Mouse (Mus musculus): ENCODE measurements around the gene Tmem50b. TPM values are rescaled to one million over a fixed set of nuclear protein-coding genes. Genes with fewer than 3 reads are reported as not detected.
A peak's percentile ranks its signal among the peaks of the same experiment; 100 is the strongest.

Tmem50b gene
- polyA plus RNA-seq, 1 experiment from 2014 or later, result 60.5 TPM

DNA sequence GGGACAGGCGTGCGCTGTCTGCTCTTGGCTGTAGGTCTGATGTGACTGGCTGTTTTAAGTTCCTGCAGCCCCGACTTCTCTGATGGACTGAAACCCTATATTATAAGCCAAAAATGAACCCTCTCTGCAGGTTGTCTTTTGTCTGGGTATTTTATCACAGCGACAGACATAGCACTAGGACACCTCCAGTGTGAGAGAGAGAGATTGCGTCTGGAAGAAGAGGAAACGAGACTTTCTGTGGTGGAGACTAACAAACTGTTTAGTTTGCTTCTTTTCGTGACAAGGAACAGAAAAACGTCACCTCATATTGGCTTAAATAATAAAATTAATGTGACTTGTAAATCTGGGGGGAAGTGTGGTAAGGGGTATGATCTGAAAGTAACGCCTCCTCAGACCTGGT is 4.1 kb upstream of the Tmem50b start:
- Histone ChIP-seq H3K36me3 (ENCODE audit: control insufficient read depth, insufficient read depth, low read length) (no peaks in the 10 kb centered on the region), H3K9ac (ENCODE audit: low read depth, low read length) (no peak overlapping the region), H3K4me3 (ENCODE audit: low read depth, low read length) (no peak overlapping the region), H3K27ac (ENCODE audit: low read depth, low read length) (no peak overlapping the region), H3K4me1 (ENCODE audit: control insufficient read depth, insufficient read depth, low read length) (peaks cover 2% of the 10 kb centered on the region; the same call in 1 of the 2 replicates), H3K27me3 (ENCODE audit: control insufficient read depth, insufficient read depth, low read length) (peaks cover 3% of the 10 kb centered on the region; the same call in 1 of the 2 replicates), H3K9me3 (replicated peaks; ENCODE audit: control insufficient read depth, low read length) (no peaks in the 10 kb centered on the region), H3K4me2 (no peak overlapping the region)
- WGBS (ENCODE audit: insufficient replicate concordance), result 70% methylated on average over 9 of the region's 9 CpGs
- no peak for ATAC-seq (replicated peaks; ENCODE audit: insufficient number of reproducible peaks, low FRiP score, low TSS enrichment)

- H3K9me3 ChIP-seq (replicated peaks; ENCODE audit: control insufficient read depth, low read length), result no peaks in the 10 kb centered on the region
- no peak overlapping the region for H3K27ac ChIP-seq (ENCODE audit: low read depth, low read length)
- peaks cover 3% of the 10 kb centered on the region; the same call in 1 of the 2 replicates for H3K27me3 ChIP-seq (ENCODE audit: control insufficient read depth, insufficient read depth, low read length)
- no peaks in the 10 kb centered on the region for H3K36me3 ChIP-seq (ENCODE audit: control insufficient read depth, insufficient read depth, low read length)
- WGBS (ENCODE audit: insufficient replicate concordance), result 71% methylated on average over 4 of the region's 4 CpGs
- H3K4me3 ChIP-seq (ENCODE audit: low read depth, low read length), result no peak overlapping the region
- no peak overlapping the region for H3K9ac ChIP-seq (ENCODE audit: low read depth, low read length)
- H3K4me1 ChIP-seq (ENCODE audit: control insufficient read depth, insufficient read depth, low read length), result peaks cover 2% of the 10 kb centered on the region
- no peak overlapping the region for H3K4me2 ChIP-seq
- no peak for ATAC-seq (replicated peaks; ENCODE audit: insufficient number of reproducible peaks, low FRiP score, low TSS enrichment)
Measured at GRCm38 (mm10) chr16:91601081-91601480, 3.5 kb upstream of the Tmem50b start.

DNA sequence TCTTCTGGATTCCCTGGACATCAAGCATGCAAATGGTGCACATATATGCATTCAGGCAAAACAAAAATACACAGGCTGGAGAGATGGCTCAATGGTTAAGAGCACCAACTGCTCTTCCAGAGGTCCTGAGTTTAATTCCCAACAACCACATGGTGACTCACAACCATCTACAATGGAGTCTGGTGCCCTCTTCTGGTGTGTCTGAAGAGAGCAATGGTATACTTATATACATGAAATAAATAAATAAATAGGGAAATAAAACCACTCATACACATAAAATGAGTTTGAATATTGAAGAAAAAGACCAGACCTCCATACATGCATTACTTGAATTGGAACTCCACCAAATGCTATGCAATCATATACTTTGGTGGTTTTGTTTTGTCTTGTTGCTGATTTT is 1.6 kb upstream of the Tmem50b start:
- Histone ChIP-seq H3K4me3 (ENCODE audit: low read depth, low read length) (no peak overlapping the region), H3K4me2 (no peak overlapping the region), H3K9ac (ENCODE audit: low read depth, low read length) (no peak overlapping the region), H3K27me3 (ENCODE audit: control insufficient read depth, insufficient read depth, low read length) (peaks cover 3% of the 10 kb centered on the region; the same call in 1 of the 2 replicates), H3K9me3 (replicated peaks; ENCODE audit: control insufficient read depth, low read length) (no peaks in the 10 kb centered on the region), H3K27ac (ENCODE audit: low read depth, low read length) (no peak overlapping the region), H3K36me3 (ENCODE audit: control insufficient read depth, insufficient read depth, low read length) (no peaks in the 10 kb centered on the region), H3K4me1 (ENCODE audit: control insufficient read depth, insufficient read depth, low read length) (peaks cover 2% of the 10 kb centered on the region)
- no peak for ATAC-seq (replicated peaks; ENCODE audit: insufficient number of reproducible peaks, low FRiP score, low TSS enrichment)

DNA sequence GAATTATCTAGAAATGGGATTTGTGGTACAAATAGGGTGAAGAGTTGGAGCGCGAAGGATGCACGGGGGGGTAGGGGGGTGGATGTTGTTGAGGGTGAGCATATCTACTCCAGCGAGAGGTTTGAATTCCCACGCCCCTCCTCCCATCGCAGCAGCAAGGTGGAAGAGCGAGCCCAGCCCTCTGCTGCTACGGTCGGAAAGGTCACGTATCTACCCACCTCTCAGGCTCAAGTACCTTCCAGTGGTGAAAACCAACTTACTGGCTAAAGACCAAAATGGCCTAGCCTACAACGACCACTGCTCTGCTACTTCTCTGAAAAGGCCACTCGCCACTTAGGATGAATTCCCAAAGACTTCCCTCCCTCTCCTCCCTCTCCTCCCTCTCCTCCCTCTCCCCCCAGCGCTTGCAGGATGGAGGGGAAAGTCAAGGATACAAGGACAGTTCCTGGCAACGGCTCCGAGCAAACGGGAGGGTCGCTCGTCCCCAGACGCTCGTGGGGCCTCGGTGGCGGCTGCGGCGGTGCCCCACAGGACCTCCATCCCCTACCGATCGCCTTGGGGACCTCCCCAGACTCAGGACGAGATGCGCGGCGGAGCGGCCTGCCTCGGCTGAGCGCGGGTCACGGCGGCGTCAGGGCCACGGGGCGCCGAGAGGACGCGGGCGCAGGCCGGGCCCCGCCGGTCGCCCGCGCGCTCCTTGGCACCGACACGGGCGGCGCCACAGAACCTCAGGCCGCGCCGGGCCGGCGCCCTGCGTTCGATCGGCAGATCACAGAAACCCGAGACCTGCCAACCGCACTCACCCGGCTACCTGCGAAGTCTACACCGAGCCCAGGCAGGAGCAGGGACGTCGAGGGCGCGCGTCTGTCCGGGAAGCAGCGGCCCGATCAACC is 575 bp downstream of the Tmem50b start:
- ATAC-seq (replicated peaks; ENCODE audit: insufficient number of reproducible peaks, low FRiP score, low TSS enrichment), result peak; percentile 27
- peak overlapping the region; percentile 75 for H3K9ac ChIP-seq (ENCODE audit: low read depth, low read length)
- under 1% methylated on average over 75 of the region's 75 CpGs for WGBS (ENCODE audit: insufficient replicate concordance)

GRCm38 (mm10) chr16:91596397-91596778 is 1.2 kb downstream of the Tmem50b start:
- no peak for ATAC-seq (replicated peaks; ENCODE audit: insufficient number of reproducible peaks, low FRiP score, low TSS enrichment)
- no peaks in the 10 kb centered on the region for H3K9me3 ChIP-seq (replicated peaks; ENCODE audit: control insufficient read depth, low read length)
- H3K27ac ChIP-seq (ENCODE audit: low read depth, low read length), result no peak overlapping the region
- peaks cover 3% of the 10 kb centered on the region; the same call in 1 of the 2 replicates for H3K27me3 ChIP-seq (ENCODE audit: control insufficient read depth, insufficient read depth, low read length)
- peaks cover 2% of the 10 kb centered on the region for H3K4me1 ChIP-seq (ENCODE audit: control insufficient read depth, insufficient read depth, low read length)
- 17% methylated on average over 9 of the region's 9 CpGs for WGBS (ENCODE audit: insufficient replicate concordance)
- H3K4me2 ChIP-seq, result peak overlapping the region; percentile 92
- H3K36me3 ChIP-seq (ENCODE audit: control insufficient read depth, insufficient read depth, low read length), result no peaks in the 10 kb centered on the region
- peak overlapping the region; percentile 61 for H3K4me3 ChIP-seq (ENCODE audit: low read depth, low read length)
- H3K9ac ChIP-seq (ENCODE audit: low read depth, low read length), result no peak overlapping the region

More for the DNA sequence above, 575 bp downstream of the Tmem50b start:
- Histone ChIP-seq H3K4me3 (ENCODE audit: low read depth, low read length) (peak overlapping the region; percentile 61), H3K4me2 (peak overlapping the region; percentile 92), H3K9me3 (replicated peaks; ENCODE audit: control insufficient read depth, low read length) (no peaks in the 10 kb centered on the region), H3K36me3 (ENCODE audit: control insufficient read depth, insufficient read depth, low read length) (no peaks in the 10 kb centered on the region), H3K27me3 (ENCODE audit: control insufficient read depth, insufficient read depth, low read length) (peaks cover 3% of the 10 kb centered on the region; the same call in 1 of the 2 replicates), H3K27ac (ENCODE audit: low read depth, low read length) (no peak overlapping the region), H3K4me1 (ENCODE audit: control insufficient read depth, insufficient read depth, low read length) (peaks cover 2% of the 10 kb centered on the region)

- no peak overlapping the region for H3K4me2 ChIP-seq
- no peak for ATAC-seq (replicated peaks; ENCODE audit: insufficient number of reproducible peaks, low FRiP score, low TSS enrichment)
- WGBS (ENCODE audit: insufficient replicate concordance), result 80% methylated on average over 6 of the region's 6 CpGs
Measured at GRCm38 (mm10) chr16:91595076-91595475, 2.5 kb downstream of the Tmem50b start.

GRCm38 (mm10) chr16:91593262-91593661 is 4.3 kb downstream of the Tmem50b start:
- no peaks in the 10 kb centered on the region for H3K27me3 ChIP-seq (ENCODE audit: control insufficient read depth, insufficient read depth, low read length)
- no peak overlapping the region for H3K4me3 ChIP-seq (ENCODE audit: low read depth, low read length)
- no peak overlapping the region for H3K9ac ChIP-seq (ENCODE audit: low read depth, low read length)
- H3K9me3 ChIP-seq (replicated peaks; ENCODE audit: control insufficient read depth, low read length), result no peaks in the 10 kb centered on the region
- ATAC-seq (replicated peaks; ENCODE audit: insufficient number of reproducible peaks, low FRiP score, low TSS enrichment), result no peak
- H3K36me3 ChIP-seq (ENCODE audit: control insufficient read depth, insufficient read depth, low read length), result no peaks in the 10 kb centered on the region
- no peak overlapping the region for H3K27ac ChIP-seq (ENCODE audit: low read depth, low read length)
- WGBS (ENCODE audit: insufficient replicate concordance), result 80% methylated on average over 3 of the region's 3 CpGs
- peaks cover 2% of the 10 kb centered on the region for H3K4me1 ChIP-seq (ENCODE audit: control insufficient read depth, insufficient read depth, low read length)
- no peak overlapping the region for H3K4me2 ChIP-seq

More at GRCm38 (mm10) chr16:91595076-91595475, 2.5 kb downstream of the Tmem50b start:
- H3K27me3 ChIP-seq (ENCODE audit: control insufficient read depth, insufficient read depth, low read length), result peaks cover 3% of the 10 kb centered on the region; the same call in 1 of the 2 replicates
- H3K4me1 ChIP-seq (ENCODE audit: control insufficient read depth, insufficient read depth, low read length), result peaks cover 2% of the 10 kb centered on the region
- H3K4me3 ChIP-seq (ENCODE audit: low read depth, low read length), result no peak overlapping the region
- H3K9ac ChIP-seq (ENCODE audit: low read depth, low read length), result no peak overlapping the region
- H3K9me3 ChIP-seq (replicated peaks; ENCODE audit: control insufficient read depth, low read length), result no peaks in the 10 kb centered on the region
- H3K27ac ChIP-seq (ENCODE audit: low read depth, low read length), result no peak overlapping the region
- H3K36me3 ChIP-seq (ENCODE audit: control insufficient read depth, insufficient read depth, low read length), result no peaks in the 10 kb centered on the region

GRCm38 (mm10) chr16:91592162-91592561 is 5.4 kb downstream of the Tmem50b start:
- 66% methylated on average over 8 of the region's 8 CpGs for WGBS (ENCODE audit: insufficient replicate concordance)
- Histone ChIP-seq H3K4me3 (ENCODE audit: low read depth, low read length) (no peak overlapping the region), H3K27ac (ENCODE audit: low read depth, low read length) (no peak overlapping the region), H3K9ac (ENCODE audit: low read depth, low read length) (no peak overlapping the region), H3K9me3 (replicated peaks; ENCODE audit: control insufficient read depth, low read length) (no peaks in the 10 kb centered on the region), H3K36me3 (ENCODE audit: control insufficient read depth, insufficient read depth, low read length) (no peaks in the 10 kb centered on the region), H3K27me3 (ENCODE audit: control insufficient read depth, insufficient read depth, low read length) (no peaks in the 10 kb centered on the region), H3K4me2 (no peak overlapping the region), H3K4me1 (ENCODE audit: control insufficient read depth, insufficient read depth, low read length) (peaks cover 2% of the 10 kb centered on the region)
- no peak for ATAC-seq (replicated peaks; ENCODE audit: insufficient number of reproducible peaks, low FRiP score, low TSS enrichment)
